Mouse (Mus musculus): Measurements from ENCODE around the gene Dus1l. TPM values are rescaled to one million over a fixed set of nuclear protein-coding genes. Genes with fewer than 3 reads are reported as not detected.

Dus1l gene
- polyA plus RNA-seq, 1 experiment from 2014 or later: 17.1 TPM

DNA sequence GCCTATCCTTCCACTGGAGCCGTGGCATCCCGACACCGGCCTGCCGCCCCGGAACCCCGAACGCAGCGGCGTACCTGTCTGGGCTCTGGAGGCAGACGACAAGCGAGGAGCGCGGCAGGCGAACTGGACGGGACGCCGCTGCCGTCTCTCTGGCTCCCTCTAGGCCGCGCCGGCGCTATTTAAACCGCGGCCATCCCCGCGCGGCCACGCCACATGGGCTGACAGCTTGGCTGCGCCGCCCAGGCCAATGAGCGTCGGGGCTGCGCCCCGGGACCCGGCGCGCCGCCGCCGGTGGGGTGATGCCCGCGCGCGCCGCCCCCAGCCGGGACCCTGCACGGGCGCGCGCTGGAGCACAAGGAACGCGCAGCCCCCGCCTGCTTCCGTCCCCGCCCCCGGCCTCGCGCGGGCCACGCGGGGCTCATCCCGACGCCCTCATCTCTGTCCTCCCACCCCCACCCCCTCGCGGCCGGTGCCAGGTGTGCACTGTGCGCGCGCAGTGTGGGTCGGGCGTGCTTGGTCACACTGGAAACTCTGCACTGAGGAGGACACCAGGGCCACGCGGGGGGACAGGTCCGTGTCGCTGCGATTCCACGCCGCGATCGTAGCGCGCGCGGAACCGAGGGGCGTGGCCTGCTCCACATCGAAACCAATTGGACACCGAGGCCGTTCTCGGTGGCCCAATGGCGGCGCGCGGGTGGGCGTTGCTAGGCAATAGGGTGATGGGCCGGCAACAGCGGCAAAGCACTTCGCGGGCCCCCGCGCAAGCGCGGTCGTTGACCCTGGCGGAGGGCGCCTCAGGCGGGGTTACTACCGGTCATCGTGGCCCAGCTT, 28.0 kb upstream of the Dus1l start, which contains the start of gene Fasn:
TSS of gene Fasn (minus strand) at position 592 of the 831 bp plus-strand sequence.
- peak within 1 kb of the TSS; percentile 90 for H3K4me3 ChIP-seq (ENCODE audit: inconsistent target)
- peak within 1 kb of the TSS; percentile 78 for H3K27ac ChIP-seq
- H3K36me3 ChIP-seq (ENCODE audit: inconsistent target): peaks cover 7% of the 10 kb centered on the region
- under 1% methylated on average over 97 of the region's 109 CpGs for WGBS (ENCODE audit: missing documents)
- peaks cover 40% of the 10 kb centered on the region for H3K79me2 ChIP-seq (ENCODE audit: inconsistent target)

- Histone ChIP-seq H3K36me3 (ENCODE audit: inconsistent target) (peaks cover 14% of the 10 kb centered on the region), H3K27ac (peak overlapping the region; percentile 78), H3K4me3 (ENCODE audit: inconsistent target) (peak overlapping the region; percentile 90), H3K79me2 (ENCODE audit: inconsistent target) (peaks cover 40% of the 10 kb centered on the region)
- WGBS (ENCODE audit: missing documents): under 1% methylated on average over 26 of the region's 40 CpGs
These were observed 27.3 kb upstream of the Dus1l start for GRCm38 (mm10) chr11:120823551-120823947.

- H3K27ac ChIP-seq: peak overlapping the region; percentile 78
- H3K4me3 ChIP-seq (ENCODE audit: inconsistent target): peak overlapping the region; percentile 90
- H3K79me2 ChIP-seq (ENCODE audit: inconsistent target): peaks cover 40% of the 10 kb centered on the region
- 1% methylated on average over 14 of the region's 14 CpGs for WGBS (ENCODE audit: missing documents)
- peaks cover 19% of the 10 kb centered on the region for H3K36me3 ChIP-seq (ENCODE audit: inconsistent target)
These were observed 26.8 kb upstream of the Dus1l start for GRCm38 (mm10) chr11:120822831-120823550.

DNA sequence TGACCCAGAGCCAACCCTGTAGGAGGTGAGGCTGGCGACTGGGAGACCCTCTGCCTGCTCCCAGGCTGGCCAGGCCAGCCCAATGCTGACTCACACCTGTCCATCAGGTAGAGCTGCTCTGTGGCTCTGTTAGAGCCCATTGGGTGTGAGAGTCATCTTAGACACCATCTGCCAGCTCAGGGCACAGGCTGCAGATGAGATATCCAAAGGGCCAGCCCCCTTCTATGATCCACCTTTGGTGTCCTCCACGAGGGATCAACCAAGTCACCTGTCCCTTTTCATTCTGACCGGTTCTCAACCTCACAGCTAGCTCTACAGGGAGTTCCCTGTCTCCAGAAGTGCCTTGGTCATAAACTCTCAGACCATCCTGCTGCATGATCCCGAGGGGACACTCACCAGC, 26.1 kb upstream of the Dus1l start:
- Histone ChIP-seq H3K27ac (no peak overlapping the region), H3K4me3 (ENCODE audit: inconsistent target) (peak overlapping the region; percentile 90), H3K79me2 (ENCODE audit: inconsistent target) (peaks cover 40% of the 10 kb centered on the region), H3K36me3 (ENCODE audit: inconsistent target) (peaks cover 26% of the 10 kb centered on the region)
- 75% methylated on average over 4 of the region's 4 CpGs for WGBS (ENCODE audit: missing documents)

DNA sequence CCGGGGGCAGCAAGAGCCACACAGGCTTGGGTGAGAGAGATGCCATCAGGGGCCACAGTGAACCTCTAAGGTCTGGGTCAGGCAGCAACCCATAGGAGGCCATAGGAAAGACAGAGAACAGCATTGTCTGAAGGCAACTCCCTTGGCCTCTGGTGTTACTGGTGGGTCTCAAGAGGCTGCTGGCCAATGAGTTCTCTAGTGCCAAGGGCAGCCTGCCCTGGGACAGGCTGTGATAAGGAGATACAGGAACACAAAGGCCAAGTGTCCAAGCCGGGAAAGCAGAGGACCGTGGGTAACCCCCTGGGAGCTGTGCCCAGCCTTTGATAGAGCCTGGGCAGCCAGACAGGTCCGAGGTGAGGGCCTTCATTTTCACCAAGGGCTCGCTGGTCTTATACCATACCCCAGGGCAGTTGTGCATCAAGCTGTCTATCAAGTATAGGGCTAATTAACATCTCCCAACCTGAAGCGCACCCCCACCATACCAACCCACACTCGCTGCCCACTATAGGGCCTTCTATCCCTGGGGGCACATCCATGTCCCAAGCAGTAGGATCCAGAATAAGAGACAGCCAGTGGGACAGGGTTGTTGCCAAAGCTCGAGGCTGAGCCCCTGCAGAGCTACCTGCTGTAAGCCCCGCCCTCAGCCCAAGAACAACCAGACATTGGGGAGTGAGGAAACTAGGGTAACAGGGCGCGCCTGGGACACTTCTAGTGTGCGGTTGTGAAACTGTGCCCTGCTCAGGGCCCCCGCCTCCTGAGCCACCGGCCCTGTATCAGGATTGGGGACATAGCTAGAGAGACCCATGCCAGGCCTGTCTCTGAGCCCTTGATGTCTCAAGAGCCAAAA, 25.1 kb upstream of the Dus1l start:
- H3K4me3 ChIP-seq (ENCODE audit: inconsistent target): no peak overlapping the region
- H3K36me3 ChIP-seq (ENCODE audit: inconsistent target): peaks cover 36% of the 10 kb centered on the region
- no peak overlapping the region for H3K27ac ChIP-seq
- H3K79me2 ChIP-seq (ENCODE audit: inconsistent target): peaks cover 40% of the 10 kb centered on the region
- WGBS (ENCODE audit: missing documents): 88% methylated on average over 12 of the region's 14 CpGs

GRCm38 (mm10) chr11:120820546-120820945, 24.3 kb upstream of the Dus1l start:
- WGBS (ENCODE audit: missing documents): 96% methylated on average over 13 of the region's 14 CpGs
- H3K4me3 ChIP-seq (ENCODE audit: inconsistent target): no peak overlapping the region
- peaks cover 44% of the 10 kb centered on the region for H3K36me3 ChIP-seq (ENCODE audit: inconsistent target)
- H3K79me2 ChIP-seq (ENCODE audit: inconsistent target): peaks cover 40% of the 10 kb centered on the region
- H3K27ac ChIP-seq: no peak overlapping the region

DNA sequence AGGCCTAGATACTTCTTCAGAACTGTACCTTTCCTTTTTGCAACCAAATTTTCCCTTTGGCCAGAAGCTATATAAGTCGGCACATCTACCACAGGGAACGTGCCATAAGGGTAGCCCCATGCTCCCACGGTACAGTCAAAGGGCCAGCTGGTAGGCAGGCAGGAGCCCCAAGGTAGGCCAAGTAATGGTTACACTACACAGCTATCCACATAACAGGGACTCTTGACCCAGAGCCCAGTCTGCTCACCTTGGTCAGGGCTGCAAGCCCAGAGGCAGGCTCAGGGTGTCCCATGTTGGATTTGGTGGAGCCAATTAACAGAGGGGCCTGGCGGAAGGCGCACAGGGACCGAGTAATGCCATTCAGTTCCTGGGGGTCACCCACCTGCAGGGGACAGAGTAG, 23.4 kb upstream of the Dus1l start:
- Histone ChIP-seq H3K79me2 (ENCODE audit: inconsistent target) (peaks cover 40% of the 10 kb centered on the region), H3K4me3 (ENCODE audit: inconsistent target) (no peak overlapping the region), H3K27ac (no peak overlapping the region), H3K36me3 (ENCODE audit: inconsistent target) (peaks cover 54% of the 10 kb centered on the region)
- WGBS (ENCODE audit: missing documents): 93% methylated on average over 6 of the region's 6 CpGs

DNA sequence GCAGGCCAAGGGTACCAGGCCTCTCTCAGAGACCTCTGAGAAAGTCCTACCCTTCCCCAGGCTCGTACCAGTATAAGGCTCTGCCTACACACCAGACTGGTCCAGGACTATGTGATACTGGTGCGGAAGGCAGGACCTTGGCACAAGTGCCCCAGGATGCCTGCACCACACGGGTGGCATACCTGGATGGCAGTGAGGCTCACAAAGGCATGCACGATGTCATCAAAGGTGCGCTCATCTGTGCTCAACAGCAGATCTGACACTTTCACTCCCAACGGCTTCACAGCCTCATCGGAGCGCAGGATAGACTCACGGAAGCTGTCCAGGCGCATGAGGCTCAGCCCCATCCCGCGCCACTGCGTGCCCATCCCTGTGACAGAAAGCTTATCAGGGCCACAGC, 22.0 kb upstream of the Dus1l start:
- 97% methylated on average over 13 of the region's 13 CpGs for WGBS (ENCODE audit: missing documents)
- no peak overlapping the region for H3K4me3 ChIP-seq (ENCODE audit: inconsistent target)
- peaks cover 38% of the 10 kb centered on the region for H3K79me2 ChIP-seq (ENCODE audit: inconsistent target)
- H3K36me3 ChIP-seq (ENCODE audit: inconsistent target): peaks cover 67% of the 10 kb centered on the region
- no peak overlapping the region for H3K27ac ChIP-seq

- 99% methylated on average over 6 of the region's 6 CpGs for WGBS (ENCODE audit: missing documents)
- H3K36me3 ChIP-seq (ENCODE audit: inconsistent target): peaks cover 75% of the 10 kb centered on the region
- H3K4me3 ChIP-seq (ENCODE audit: inconsistent target): no peak overlapping the region
- H3K27ac ChIP-seq: no peak overlapping the region
- peaks cover 29% of the 10 kb centered on the region for H3K79me2 ChIP-seq (ENCODE audit: inconsistent target)
These were observed 21.2 kb upstream of the Dus1l start for GRCm38 (mm10) chr11:120817358-120817757.

DNA sequence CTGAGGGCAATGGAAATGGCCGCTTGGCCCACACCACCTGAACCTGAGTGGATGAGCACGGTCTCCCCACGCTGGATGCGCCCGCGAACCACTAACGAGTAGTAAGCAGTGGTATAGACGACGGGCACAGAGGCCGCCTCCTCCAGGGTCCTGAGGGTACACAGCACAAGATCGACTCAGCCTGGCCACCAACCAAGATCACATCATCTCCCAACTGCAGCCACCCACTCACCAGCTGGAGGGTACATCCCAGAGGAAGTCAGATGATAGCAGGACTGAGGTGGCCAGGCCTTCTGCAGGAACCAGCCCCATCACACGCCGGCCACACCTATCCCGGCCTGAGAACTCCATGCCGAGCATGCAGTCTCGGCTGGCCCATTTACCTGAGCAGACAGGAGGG, 15.9 kb upstream of the Dus1l start:
- Histone ChIP-seq H3K27ac (no peak overlapping the region), H3K79me2 (ENCODE audit: inconsistent target) (no peaks in the 10 kb centered on the region), H3K4me3 (ENCODE audit: inconsistent target) (no peak overlapping the region), H3K36me3 (ENCODE audit: inconsistent target) (peaks cover 100% of the 10 kb centered on the region)
- 98% methylated on average over 15 of the region's 16 CpGs for WGBS (ENCODE audit: missing documents)

- no peak overlapping the region for H3K4me3 ChIP-seq (ENCODE audit: inconsistent target)
- 93% methylated on average over 12 of the region's 12 CpGs for WGBS (ENCODE audit: missing documents)
- peaks cover 64% of the 10 kb centered on the region for H3K36me3 ChIP-seq (ENCODE audit: inconsistent target)
- no peak overlapping the region for H3K27ac ChIP-seq
- H3K79me2 ChIP-seq (ENCODE audit: inconsistent target): no peaks in the 10 kb centered on the region
These were observed 11.8 kb upstream of the Dus1l start for GRCm38 (mm10) chr11:120808010-120808409.

DNA sequence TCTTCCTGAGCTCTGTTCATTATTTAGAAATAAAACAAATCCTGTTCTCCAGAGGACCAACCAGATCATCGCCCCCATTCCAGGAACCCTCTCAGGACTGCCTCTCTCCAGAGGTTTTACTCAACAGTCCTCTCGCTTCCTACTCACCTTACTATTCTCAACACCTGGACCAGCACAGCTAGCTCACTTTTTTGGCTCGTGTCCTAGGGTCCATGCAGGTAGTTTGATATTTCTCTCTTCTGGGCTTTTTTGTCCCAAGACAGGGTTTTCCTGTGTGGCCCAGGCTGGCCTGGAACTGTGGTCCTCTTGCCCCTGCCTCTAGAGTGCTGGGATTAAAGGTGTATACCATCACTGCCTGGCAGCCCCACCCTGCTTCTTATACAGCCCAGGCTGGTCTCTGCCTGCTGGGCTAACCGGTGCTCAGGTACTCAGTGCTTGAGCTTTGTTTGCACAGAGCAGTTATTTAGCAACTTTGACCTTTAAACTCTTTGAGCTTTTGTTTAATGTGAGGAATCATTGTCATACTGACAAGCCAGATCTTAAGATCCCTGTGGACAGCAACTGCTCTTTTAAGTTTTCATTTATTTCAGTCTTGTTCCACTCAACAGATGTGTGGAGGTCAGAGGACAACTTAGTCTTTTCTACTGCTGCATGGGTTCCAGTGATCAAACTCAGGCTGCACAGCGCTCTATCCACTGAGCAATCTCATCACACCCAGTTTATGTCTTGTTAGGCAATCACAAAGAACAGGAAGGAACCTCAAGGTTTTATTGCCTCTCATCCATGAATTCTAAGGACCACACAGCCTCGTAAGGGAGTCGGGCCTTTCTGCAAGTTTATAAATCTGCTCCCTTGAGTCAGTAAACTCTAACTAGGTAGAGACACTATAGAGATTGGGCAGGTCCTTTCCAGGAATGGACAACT, 9.4 kb upstream of the Dus1l start:
- H3K36me3 ChIP-seq (ENCODE audit: inconsistent target): peaks cover 41% of the 10 kb centered on the region
- WGBS (ENCODE audit: missing documents): 87% methylated on average over 7 of the region's 7 CpGs
- no peak overlapping the region for H3K4me3 ChIP-seq (ENCODE audit: inconsistent target)
- no peak overlapping the region for H3K27ac ChIP-seq
- H3K79me2 ChIP-seq (ENCODE audit: inconsistent target): no peaks in the 10 kb centered on the region

- H3K27ac ChIP-seq: no peak overlapping the region
- H3K36me3 ChIP-seq (ENCODE audit: inconsistent target): peaks cover 32% of the 10 kb centered on the region
- 79% methylated on average over 4 of the region's 4 CpGs for WGBS (ENCODE audit: missing documents)
- no peaks in the 10 kb centered on the region for H3K79me2 ChIP-seq (ENCODE audit: inconsistent target)
- no peak overlapping the region for H3K4me3 ChIP-seq (ENCODE audit: inconsistent target)
These were observed 8.6 kb upstream of the Dus1l start for GRCm38 (mm10) chr11:120804769-120805168.

Measured in macrophage (primary cell).